Mouse (Mus musculus) kidney, postnatal 4 days (tissue): ENCODE measurements at regions not wholly inside any gene's neighbourhood (a gene's known extent, or its start where the extent isn't known, plus 50 kb on each side); places are given as distances from the start of the nearest gene placed in this dataset.

Experiments used
- DNase-seq, 2 experiments: peaks; one replicate each; pipeline ENCODE4 v3.0.0; 2021; ENCODE audit warnings: mixed read lengths in 2 of 2

GRCm38 (mm10) chr6:70714239-70714638, 77.8 kb downstream of the Rpia start:
- DNase-seq = peak; percentile 78 to 81

- DNase-seq = no peak
These were observed 78.4 kb downstream of the Rpia start for GRCm38 (mm10) chr6:70713665-70714064.

GRCm38 (mm10) chr6:70713118-70713517, 78.9 kb downstream of the Rpia start:
- DNase-seq = no peak

- peak; percentile 64 to 70 for DNase-seq
These were observed 82.5 kb downstream of the Rpia start for GRCm38 (mm10) chr6:70709338-70710055.

GRCm38 (mm10) chr6:70695596-70695995, 96.4 kb downstream of the Rpia start:
- no peak for DNase-seq
